Mouse (Mus musculus): ENCODE results near the gene Syt15.

DNA sequence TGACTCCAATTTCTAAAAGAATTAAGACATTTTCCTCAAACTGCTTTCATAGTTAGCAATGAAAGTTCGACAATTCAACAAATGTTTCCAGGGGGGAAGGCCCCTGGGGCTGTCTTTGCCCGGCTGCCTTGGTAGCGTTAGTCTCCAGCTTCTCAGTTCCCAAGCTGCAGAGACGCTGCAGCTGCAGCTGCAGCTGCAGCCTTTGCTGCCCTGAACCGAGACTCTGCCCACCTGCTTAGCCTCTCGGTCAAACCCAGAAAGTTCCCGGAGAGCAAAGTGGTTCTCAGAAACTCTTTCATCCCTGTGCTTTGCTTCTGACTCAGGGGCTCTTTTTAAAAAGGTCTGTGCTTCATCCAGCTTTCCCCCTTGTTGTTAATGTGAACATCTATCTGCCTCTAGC is 12.9 kb downstream of the Syt15 start:
- TF ChIP-seq CTCF (IDR thresholded peaks at IDR 0.05; ENCODE audit: borderline replicate concordance, extremely low read depth, insufficient read depth, insufficient read length) = no peak
- no peak for TF ChIP-seq POLR2A (IDR thresholded peaks at IDR 0.05; ENCODE audit: borderline replicate concordance, extremely low read depth, insufficient read depth, insufficient read length, poor library complexity, severe bottlenecking)

Measured in brain, embryonic 14.5 days (tissue).